Mouse (Mus musculus) liver, postnatal 0 days (tissue): ENCODE results near the gene Nkain1. TPM values are rescaled to one million over a fixed set of nuclear protein-coding genes. Genes with fewer than 3 reads are reported as not detected.

Source experiments
- ATAC-seq: fragments of 200-750 bp; cut with Nextera tagmentation; 2 replicates; pipeline ENCODE4 v1.8.0; 2017; ENCODE audit warnings: mild to moderate bottlenecking, moderate library complexity
- DNase-seq: peaks from one replicate; pipeline ENCODE4 v3.0.0-alpha.2; 2016
- H3K27ac ChIP-seq: fragments of 300-500 bp; sonication (generic); 2 replicates; pipeline ENCODE4 v1.5.1; 2014; ENCODE audit warnings: antibody characterized with exemption, moderate library complexity, mild to moderate bottlenecking, low read depth
- H3K27me3 ChIP-seq: fragments of 300-500 bp; sonication (generic); 2 replicates; pipeline ENCODE4 v1.6.1; 2014; ENCODE audit warnings: low read length, control low read depth, mixed read lengths; ENCODE audit not compliant: insufficient read depth
- H3K36me3 ChIP-seq: fragments of 300-500 bp; sonication (generic); replicated peaks from 2 replicates; pipeline ENCODE4 v1.6.1; 2014; ENCODE audit warnings: mild to moderate bottlenecking, control low read depth, low read length, moderate library complexity, mixed read lengths; ENCODE audit not compliant: insufficient read depth
- H3K4me1 ChIP-seq: fragments of 300-500 bp; sonication (generic); 2 replicates; pipeline ENCODE4 v1.6.1; 2014; ENCODE audit warnings: antibody characterized with exemption, mild to moderate bottlenecking, control low read depth; ENCODE audit not compliant: insufficient read depth
- H3K4me2 ChIP-seq: fragments of 300-500 bp; sonication (generic); 2 replicates; pipeline ENCODE4 v1.6.1; 2014; ENCODE audit warnings: low read depth, mild to moderate bottlenecking, low read length, moderate library complexity, mixed read lengths
- H3K4me3 ChIP-seq: fragments of 300-500 bp; sonication (generic); 2 replicates; pipeline ENCODE4 v1.5.1; 2014; ENCODE audit warnings: low read depth, low read length
- H3K9ac ChIP-seq: fragments of 300-500 bp; sonication (generic); replicated peaks from 2 replicates; pipeline ENCODE4 v1.6.1; 2014; ENCODE audit warnings: mild to moderate bottlenecking, moderate library complexity
- H3K9me3 ChIP-seq: fragments of 300-500 bp; sonication (generic); 2 replicates; pipeline ENCODE4 v1.6.1; 2016; ENCODE audit warnings: mild to moderate bottlenecking, control low read depth, low read length, mixed read lengths
- CTCF ChIP-seq: sonication (generic); IDR thresholded peaks from 2 replicates; pipeline ENCODE4 v1.5.1; 2016; ENCODE audit warnings: antibody characterized with exemption, low read depth
- EP300 ChIP-seq: IDR thresholded peaks from 2 replicates; pipeline ENCODE4 v1.6.1; 2016; ENCODE audit warnings: antibody characterized with exemption, low read depth, mild to moderate bottlenecking
- WGBS: fragments of 180-500 bp; shearing (Covaris S2); extraction: QIAGEN DNeasy Blood & Tissue Kit; methylation state at CpG from one replicate; pipeline ENCODE4 v1.1.7; 2014; ENCODE audit not compliant: insufficient replicate concordance; 5-methylcytosine and 5-hydroxymethylcytosine counted together
- polyA plus RNA-seq: library from polyadenylated mRNA; unstranded; fragments of >200 nt; fragmentation: Nextera tagmentation; extraction: Ambion mirVana; gene quantifications from 2 replicates; pipeline ENCODE4 v1.2.1, GENCODE M21; 2015

The Nkain1 gene
- polyA plus RNA-seq, 1 experiment from 2014 or later = not detected

DNA sequence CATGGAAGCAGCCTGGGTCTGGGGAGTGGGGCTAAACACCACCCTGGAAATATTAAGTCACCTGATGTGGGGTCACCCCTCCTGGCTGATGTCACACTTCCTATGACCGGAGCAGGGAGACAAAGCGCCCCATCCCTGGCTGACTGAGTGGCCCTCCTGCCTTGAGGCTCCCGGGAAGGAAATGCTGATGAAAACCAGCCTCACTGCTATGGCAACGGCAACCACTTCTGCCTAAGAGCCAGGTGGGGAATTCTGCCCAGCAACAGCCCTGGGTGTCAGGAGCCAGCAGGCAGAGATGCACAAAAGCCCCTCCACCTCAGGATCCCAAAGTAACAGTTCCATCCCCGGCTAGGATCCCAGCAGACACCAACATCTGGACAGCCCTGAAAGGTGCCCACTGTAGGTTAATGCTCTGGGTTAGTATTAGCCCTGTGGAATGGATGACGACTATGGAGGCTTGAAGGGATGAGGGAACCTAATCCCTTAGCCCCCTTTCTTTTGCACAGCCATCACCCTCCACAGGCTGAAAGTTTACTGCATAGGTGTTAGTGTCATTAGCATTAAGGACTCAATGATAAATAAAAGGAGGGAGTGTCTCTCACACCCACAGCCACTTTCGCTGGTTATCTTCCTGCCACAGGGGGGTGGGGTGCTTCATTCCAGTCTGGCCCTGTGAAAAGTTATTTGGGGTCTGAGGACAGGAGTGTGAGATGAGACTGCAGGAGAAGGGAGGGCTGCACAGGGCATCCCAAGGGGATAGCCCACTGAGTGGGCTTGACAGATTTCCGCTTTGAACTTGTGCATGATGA is 21.5 kb downstream of the Nkain1 start:
- TF ChIP-seq EP300 (no peak), CTCF (no peak)
- Histone ChIP-seq H3K9ac (no peak overlapping the region), H3K4me2 (no peak overlapping the region), H3K36me3 (no peaks in the 10 kb centered on the region), H3K27me3 (no peaks in the 10 kb centered on the region), H3K27ac (no peak overlapping the region), H3K4me3 (no peak overlapping the region), H3K9me3 (no peaks in the 10 kb centered on the region), H3K4me1 (peaks cover 2% of the 10 kb centered on the region; the same call in 1 of the 2 replicates)
- 44% methylated on average over 8 of the region's 8 CpGs for WGBS
- DNase-seq (no peak), ATAC-seq (peak; percentile 27)

DNA sequence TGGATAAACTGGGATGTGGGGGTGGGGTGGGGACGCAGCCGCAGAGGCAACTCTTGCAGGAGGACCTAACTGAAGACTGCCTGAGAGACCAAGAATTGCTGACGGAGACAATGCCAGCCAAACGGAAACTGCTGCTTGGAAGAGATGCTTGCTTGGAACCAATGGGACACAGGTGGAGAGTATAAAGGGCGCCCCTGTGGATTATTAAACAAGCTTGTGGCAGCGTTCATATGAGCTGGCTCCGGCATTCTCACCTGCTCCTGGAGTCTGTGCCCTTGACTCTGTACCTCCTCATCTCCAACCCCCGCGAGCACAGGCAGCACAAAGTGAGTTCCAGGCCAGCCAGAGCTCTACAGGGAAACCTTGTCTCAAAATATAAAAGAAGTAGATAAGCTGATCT is 23.5 kb downstream of the Nkain1 start:
- H3K4me1 ChIP-seq = peaks cover 2% of the 10 kb centered on the region; the same call in 1 of the 2 replicates
- TF ChIP-seq EP300 = no peak
- TF ChIP-seq CTCF = no peak
- ATAC-seq (no peak), DNase-seq (no peak)
- no peak overlapping the region for H3K4me3 ChIP-seq
- no peak overlapping the region for H3K27ac ChIP-seq
- H3K9ac ChIP-seq = no peak overlapping the region
- no peaks in the 10 kb centered on the region for H3K36me3 ChIP-seq
- no peaks in the 10 kb centered on the region for H3K9me3 ChIP-seq
- WGBS = 86% methylated on average over 9 of the region's 9 CpGs
- no peaks in the 10 kb centered on the region for H3K27me3 ChIP-seq
- no peak overlapping the region for H3K4me2 ChIP-seq

DNA sequence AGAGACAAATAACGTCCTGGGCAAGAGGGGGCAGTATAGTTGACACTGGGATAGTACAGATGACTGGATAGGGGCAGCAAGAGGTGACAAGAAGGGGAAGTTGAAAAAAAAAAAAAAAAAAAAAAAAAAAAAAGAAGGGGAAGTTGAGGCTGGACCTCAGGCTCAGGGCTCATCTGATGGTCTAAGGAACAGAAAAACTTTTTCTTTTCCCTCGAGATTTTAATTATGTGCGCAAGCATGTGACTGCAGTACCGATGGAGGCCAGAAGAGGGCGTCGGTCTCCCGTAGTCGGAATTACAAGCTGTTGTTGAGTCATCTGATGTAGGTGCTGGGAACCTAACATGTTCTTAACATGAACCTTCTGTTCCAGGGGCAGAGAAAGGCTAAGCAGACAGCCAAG is 24.8 kb downstream of the Nkain1 start:
- H3K27ac ChIP-seq = no peak overlapping the region

DNA sequence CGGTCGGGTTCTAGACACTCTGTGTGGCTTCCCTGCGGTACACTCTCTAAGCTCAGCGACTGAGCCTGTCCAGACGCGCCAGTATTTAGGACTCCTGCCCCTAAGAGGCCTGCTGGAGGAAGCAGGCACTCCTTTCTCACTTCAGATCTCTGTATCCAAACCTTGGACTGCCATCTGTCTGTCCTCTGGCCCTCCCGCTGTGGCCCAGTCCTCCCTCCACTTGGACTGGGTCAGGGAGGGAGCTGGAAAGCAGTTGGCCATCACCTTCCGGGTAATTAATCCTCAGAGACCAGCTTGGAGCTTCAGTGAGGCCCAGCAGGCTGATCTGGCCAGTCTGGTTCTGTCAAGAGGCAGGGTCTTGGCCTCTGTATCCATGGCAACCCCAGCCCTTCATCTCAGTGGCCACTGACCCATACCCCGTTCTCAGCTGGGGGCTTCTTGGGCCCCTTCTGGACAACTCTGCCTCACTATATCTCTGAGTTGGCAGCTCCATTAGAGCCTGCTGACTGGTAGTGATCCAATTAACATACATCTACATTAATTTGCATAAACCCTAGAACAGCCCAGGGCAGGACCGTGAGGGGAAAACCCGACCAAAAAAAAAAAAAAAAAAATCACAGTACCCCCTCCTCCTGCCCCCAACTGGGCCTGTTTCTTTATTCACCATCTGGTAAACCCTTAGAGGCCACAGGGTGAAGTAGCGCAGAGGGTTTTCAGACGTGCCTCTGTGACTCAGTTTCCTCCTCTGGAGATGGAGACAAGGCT is 27.0 kb downstream of the Nkain1 start:
- TF ChIP-seq CTCF (no peak), EP300 (no peak)
- H3K4me3 ChIP-seq = no peak overlapping the region
- H3K27ac ChIP-seq = no peak overlapping the region
- WGBS = 50% methylated on average over 13 of the region's 13 CpGs
- no peaks in the 10 kb centered on the region for H3K9me3 ChIP-seq
- no peaks in the 10 kb centered on the region for H3K27me3 ChIP-seq
- DNase-seq (no peak), ATAC-seq (no peak)
- no peaks in the 10 kb centered on the region for H3K4me1 ChIP-seq
- H3K4me2 ChIP-seq = no peak overlapping the region
- H3K36me3 ChIP-seq = no peaks in the 10 kb centered on the region
- no peak overlapping the region for H3K9ac ChIP-seq

More for the DNA sequence above, 24.8 kb downstream of the Nkain1 start:
- ATAC-seq = no peak
- Histone ChIP-seq H3K9me3 (no peaks in the 10 kb centered on the region), H3K9ac (no peak overlapping the region), H3K4me1 (peaks cover 2% of the 10 kb centered on the region; the same call in 1 of the 2 replicates), H3K4me3 (no peak overlapping the region), H3K27me3 (no peaks in the 10 kb centered on the region), H3K4me2 (no peak overlapping the region), H3K36me3 (no peaks in the 10 kb centered on the region)
- no peak for TF ChIP-seq EP300
- TF ChIP-seq CTCF = peak; percentile 58
- WGBS = 74% methylated on average over 8 of the region's 8 CpGs
- no peak for DNase-seq

DNA sequence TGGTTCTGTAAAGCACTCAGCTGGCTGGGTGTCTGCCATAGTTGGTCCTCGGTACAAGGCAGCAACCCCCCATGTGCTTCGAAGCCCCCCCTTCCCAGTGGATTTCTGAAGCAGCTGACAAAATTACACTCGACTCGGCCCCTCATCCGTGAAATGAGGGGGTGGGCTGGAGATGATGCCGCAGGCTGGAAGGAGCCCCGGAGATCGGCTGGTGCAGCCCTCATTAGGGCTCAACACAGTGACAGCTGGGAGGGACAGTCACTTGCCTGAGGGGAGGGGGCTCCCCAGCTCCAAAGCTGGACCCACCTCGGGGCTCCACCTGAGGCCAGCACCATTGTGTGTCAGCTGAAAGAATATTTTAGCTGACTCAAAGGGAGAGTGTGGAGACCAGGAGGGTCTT is 29.6 kb downstream of the Nkain1 start:
- no peak overlapping the region for H3K4me2 ChIP-seq
- no peaks in the 10 kb centered on the region for H3K36me3 ChIP-seq
- ATAC-seq (no peak), DNase-seq (no peak)
- 60% methylated on average over 9 of the region's 9 CpGs for WGBS
- H3K27ac ChIP-seq = no peak overlapping the region
- no peaks in the 10 kb centered on the region for H3K27me3 ChIP-seq
- H3K4me3 ChIP-seq = no peak overlapping the region
- TF ChIP-seq EP300 (no peak), CTCF (no peak)
- H3K4me1 ChIP-seq = no peaks in the 10 kb centered on the region
- H3K9me3 ChIP-seq = no peaks in the 10 kb centered on the region
- H3K9ac ChIP-seq = no peak overlapping the region

DNA sequence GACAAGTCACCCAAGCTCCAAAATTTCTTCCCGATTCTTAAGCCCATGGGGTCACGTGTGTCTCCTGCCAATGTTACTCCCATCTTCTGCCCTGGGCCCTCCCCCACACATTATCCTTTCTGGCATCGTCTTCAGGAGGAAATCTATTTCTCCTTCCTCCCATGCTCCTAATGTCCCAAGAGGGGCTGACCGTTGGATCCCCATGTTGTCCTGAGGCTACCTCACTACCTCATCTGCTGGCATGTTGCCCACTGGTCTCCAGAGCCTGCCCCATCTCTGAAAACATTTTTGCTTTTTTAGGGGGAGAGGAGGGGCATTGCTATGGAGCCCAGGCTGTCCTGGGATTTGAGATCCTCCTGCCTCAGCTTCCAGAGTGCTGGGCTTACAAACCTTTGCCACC is 30.9 kb downstream of the Nkain1 start:
- Histone ChIP-seq H3K9ac (no peak overlapping the region), H3K4me2 (no peak overlapping the region), H3K36me3 (no peaks in the 10 kb centered on the region), H3K4me3 (no peak overlapping the region), H3K4me1 (no peaks in the 10 kb centered on the region), H3K9me3 (no peaks in the 10 kb centered on the region), H3K27me3 (no peaks in the 10 kb centered on the region), H3K27ac (no peak overlapping the region)
- 67% methylated on average over 4 of the region's 4 CpGs for WGBS
- TF ChIP-seq CTCF = no peak
- TF ChIP-seq EP300 = no peak
- ATAC-seq = no peak
- DNase-seq = no peak
